Mouse (Mus musculus): ENCODE results near the gene Klf13. TPM values are rescaled to one million over a fixed set of nuclear protein-coding genes. Genes with fewer than 3 reads are reported as not detected.

Gene Klf13
- polyA plus RNA-seq, 1 experiment from 2014 or later: 16.0 TPM

- WGBS: 35% methylated on average over 1 of the region's 1 CpGs
- H3K9ac ChIP-seq: 0 out of 2 replicates have a peak overlapping the region, but pooled peaks have one; percentile 14
- no peak overlapping the region for H3K4me3 ChIP-seq
- no peaks in the 10 kb centered on the region for H3K36me3 ChIP-seq
- H3K4me1 ChIP-seq: peaks cover 32% of the 10 kb centered on the region
- no peak overlapping the region for H3K27ac ChIP-seq (replicated peaks)
- peak overlapping the region; percentile 94; the same call in 1 of the 2 replicates for H3K4me2 ChIP-seq
- no peak for ATAC-seq (ENCODE audit: extremely low read depth, insufficient number of reproducible peaks, low FRiP score, low TSS enrichment)
- H3K27me3 ChIP-seq (replicated peaks): no peaks in the 10 kb centered on the region
- H3K9me3 ChIP-seq: no peaks in the 10 kb centered on the region
Measured at GRCm38 (mm10) chr7:63934530-63934929, 4.2 kb downstream of the Klf13 start.

- Histone ChIP-seq H3K9me3 (no peaks in the 10 kb centered on the region), H3K36me3 (no peaks in the 10 kb centered on the region), H3K27me3 (replicated peaks) (no peaks in the 10 kb centered on the region), H3K4me3 (no peak overlapping the region), H3K4me1 (peaks cover 37% of the 10 kb centered on the region), H3K27ac (replicated peaks) (peak overlapping the region; percentile 28; the same call in 1 of the 2 replicates), H3K9ac (no peak overlapping the region), H3K4me2 (no peak overlapping the region)
- WGBS: 60% methylated on average over 6 of the region's 6 CpGs
- no peak for ATAC-seq (ENCODE audit: extremely low read depth, insufficient number of reproducible peaks, low FRiP score, low TSS enrichment)
Measured at GRCm38 (mm10) chr7:63933905-63934304, 4.8 kb downstream of the Klf13 start.

GRCm38 (mm10) chr7:63932461-63932860 lies 6.3 kb downstream of the Klf13 start:
- H3K4me2 ChIP-seq: no peak overlapping the region
- no peaks in the 10 kb centered on the region for H3K9me3 ChIP-seq
- H3K4me1 ChIP-seq: peaks cover 45% of the 10 kb centered on the region
- 78% methylated on average over 3 of the region's 3 CpGs for WGBS
- H3K36me3 ChIP-seq: no peaks in the 10 kb centered on the region
- no peak overlapping the region for H3K4me3 ChIP-seq
- H3K27ac ChIP-seq (replicated peaks): no peak overlapping the region
- H3K27me3 ChIP-seq (replicated peaks): no peaks in the 10 kb centered on the region
- ATAC-seq (ENCODE audit: extremely low read depth, insufficient number of reproducible peaks, low FRiP score, low TSS enrichment): no peak
- H3K9ac ChIP-seq: no peak overlapping the region

- Histone ChIP-seq H3K27ac (replicated peaks) (no peak overlapping the region), H3K9me3 (no peaks in the 10 kb centered on the region), H3K4me1 (peaks cover 54% of the 10 kb centered on the region), H3K4me3 (no peak overlapping the region), H3K9ac (no peak overlapping the region), H3K36me3 (no peaks in the 10 kb centered on the region), H3K4me2 (no peak overlapping the region), H3K27me3 (replicated peaks) (no peaks in the 10 kb centered on the region)
- ATAC-seq (ENCODE audit: extremely low read depth, insufficient number of reproducible peaks, low FRiP score, low TSS enrichment): no peak
- 85% methylated on average over 5 of the region's 5 CpGs for WGBS
Measured at GRCm38 (mm10) chr7:63930766-63931165, 7.9 kb downstream of the Klf13 start.

- Histone ChIP-seq H3K27ac (replicated peaks) (no peak overlapping the region), H3K27me3 (replicated peaks) (no peaks in the 10 kb centered on the region), H3K36me3 (no peaks in the 10 kb centered on the region), H3K4me3 (no peak overlapping the region), H3K9me3 (no peaks in the 10 kb centered on the region), H3K4me2 (no peak overlapping the region), H3K9ac (no peak overlapping the region), H3K4me1 (peaks cover 54% of the 10 kb centered on the region)
- WGBS: 74% methylated on average over 3 of the region's 3 CpGs
- no peak for ATAC-seq (ENCODE audit: extremely low read depth, insufficient number of reproducible peaks, low FRiP score, low TSS enrichment)
Measured at GRCm38 (mm10) chr7:63930132-63930531, 8.6 kb downstream of the Klf13 start.

GRCm38 (mm10) chr7:63929080-63929479 lies 9.6 kb downstream of the Klf13 start:
- no peak overlapping the region for H3K4me3 ChIP-seq
- no peak overlapping the region for H3K9ac ChIP-seq
- H3K36me3 ChIP-seq: no peaks in the 10 kb centered on the region
- no peaks in the 10 kb centered on the region for H3K27me3 ChIP-seq (replicated peaks)
- no peaks in the 10 kb centered on the region for H3K9me3 ChIP-seq
- H3K4me1 ChIP-seq: peaks cover 55% of the 10 kb centered on the region
- 73% methylated on average over 3 of the region's 4 CpGs for WGBS
- H3K4me2 ChIP-seq: no peak overlapping the region
- H3K27ac ChIP-seq (replicated peaks): no peak overlapping the region
- ATAC-seq (ENCODE audit: extremely low read depth, insufficient number of reproducible peaks, low FRiP score, low TSS enrichment): no peak

GRCm38 (mm10) chr7:63927121-63927520 lies 11.6 kb downstream of the Klf13 start:
- 87% methylated on average over 6 of the region's 6 CpGs for WGBS
- ATAC-seq (ENCODE audit: extremely low read depth, insufficient number of reproducible peaks, low FRiP score, low TSS enrichment): no peak
- no peak overlapping the region for H3K9ac ChIP-seq
- H3K36me3 ChIP-seq: no peaks in the 10 kb centered on the region; the same call in 1 of the 2 replicates
- H3K4me3 ChIP-seq: no peak overlapping the region
- peaks cover 52% of the 10 kb centered on the region for H3K4me1 ChIP-seq
- H3K9me3 ChIP-seq: no peaks in the 10 kb centered on the region
- H3K4me2 ChIP-seq: no peak overlapping the region
- no peak overlapping the region for H3K27ac ChIP-seq (replicated peaks)
- H3K27me3 ChIP-seq (replicated peaks): no peaks in the 10 kb centered on the region

GRCm38 (mm10) chr7:63926492-63926891 lies 12.2 kb downstream of the Klf13 start:
- peaks cover 56% of the 10 kb centered on the region for H3K4me1 ChIP-seq

GRCm38 (mm10) chr7:63925413-63926360 lies 13.0 kb downstream of the Klf13 start:
- H3K9me3 ChIP-seq: no peaks in the 10 kb centered on the region
- H3K4me3 ChIP-seq: no peak overlapping the region
- no peak for ATAC-seq (ENCODE audit: extremely low read depth, insufficient number of reproducible peaks, low FRiP score, low TSS enrichment)
- peaks cover 58% of the 10 kb centered on the region for H3K4me1 ChIP-seq
- 74% methylated on average over 14 of the region's 14 CpGs for WGBS
- peak overlapping the region; percentile 16; the same call in 1 of the 2 replicates for H3K27ac ChIP-seq (replicated peaks)
- no peaks in the 10 kb centered on the region; the same call in 1 of the 2 replicates for H3K36me3 ChIP-seq
- H3K4me2 ChIP-seq: no peak overlapping the region
- H3K9ac ChIP-seq: no peak overlapping the region
- H3K27me3 ChIP-seq (replicated peaks): no peaks in the 10 kb centered on the region

More at GRCm38 (mm10) chr7:63926492-63926891, 12.2 kb downstream of the Klf13 start:
- ATAC-seq (ENCODE audit: extremely low read depth, insufficient number of reproducible peaks, low FRiP score, low TSS enrichment): no peak
- Histone ChIP-seq H3K27me3 (replicated peaks) (no peaks in the 10 kb centered on the region), H3K4me3 (no peak overlapping the region), H3K27ac (replicated peaks) (no peak overlapping the region), H3K9ac (no peak overlapping the region), H3K4me2 (no peak overlapping the region), H3K9me3 (no peaks in the 10 kb centered on the region), H3K36me3 (no peaks in the 10 kb centered on the region; the same call in 1 of the 2 replicates)
- WGBS: 78% methylated on average over 3 of the region's 3 CpGs

- Histone ChIP-seq H3K36me3 (no peaks in the 10 kb centered on the region; the same call in 1 of the 2 replicates), H3K9ac (peak overlapping the region; percentile 24; the same call in 1 of the 2 replicates), H3K27ac (replicated peaks) (peak overlapping the region; percentile 30), H3K27me3 (replicated peaks) (no peaks in the 10 kb centered on the region), H3K4me1 (peaks cover 66% of the 10 kb centered on the region), H3K4me2 (peak overlapping the region; percentile 26; the same call in 1 of the 2 replicates), H3K9me3 (no peaks in the 10 kb centered on the region), H3K4me3 (no peak overlapping the region)
- no peak for ATAC-seq (ENCODE audit: extremely low read depth, insufficient number of reproducible peaks, low FRiP score, low TSS enrichment)
- WGBS: 70% methylated on average over 6 of the region's 6 CpGs
Measured at GRCm38 (mm10) chr7:63924747-63925412, 13.8 kb downstream of the Klf13 start.

GRCm38 (mm10) chr7:63924151-63924550 lies 14.6 kb downstream of the Klf13 start:
- no peaks in the 10 kb centered on the region for H3K27me3 ChIP-seq (replicated peaks)
- H3K27ac ChIP-seq (replicated peaks): no peak overlapping the region
- 52% methylated on average over 1 of the region's 1 CpGs for WGBS
- H3K9ac ChIP-seq: no peak overlapping the region
- no peaks in the 10 kb centered on the region; the same call in 1 of the 2 replicates for H3K36me3 ChIP-seq
- no peak overlapping the region for H3K4me2 ChIP-seq
- no peak overlapping the region for H3K4me3 ChIP-seq
- peaks cover 69% of the 10 kb centered on the region for H3K4me1 ChIP-seq
- ATAC-seq (ENCODE audit: extremely low read depth, insufficient number of reproducible peaks, low FRiP score, low TSS enrichment): no peak
- H3K9me3 ChIP-seq: no peaks in the 10 kb centered on the region
